Mouse (Mus musculus): ENCODE data around the gene Gm45902. TPM values are rescaled to one million over a fixed set of nuclear protein-coding genes. Genes with fewer than 3 reads are reported as not detected.

The Gm45902 gene
- total RNA-seq, 4 experiments from 2014 or later, result 0.51 to 0.87 (median 0.73) TPM

Other genes with a start within 250 kb of the Gm45902 start
- gene Nmt2, start 228.6 kb downstream of the Gm45902 start, total RNA-seq (2022), result 10 to 100 TPM in 3 of 4 experiments, 1 to 10 TPM in 1; 10.0 to 17.1 (median 13.1) TPM
- 1 to 10 TPM; 5.3 to 9.1 (median 6.3) TPM for gene Rpp38, start 180.1 kb downstream of the Gm45902 start, total RNA-seq (2022)
- gene Acbd7, start 176.6 kb downstream of the Gm45902 start, total RNA-seq (2022), result 1 to 10 TPM in 1 of 4 experiments, not detected in 3; 1.4 TPM
- gene Olah, start 115.6 kb downstream of the Gm45902 start, total RNA-seq (2022), result not detected
- gene Meig1, start 90.1 kb downstream of the Gm45902 start, total RNA-seq (2022), result not detected
- gene Dclre1c, start 88.7 kb downstream of the Gm45902 start, total RNA-seq (2022), result 1 to 10 TPM; 1.4 to 2.5 (median 2.1) TPM
- gene Suv39h2, start 37.8 kb downstream of the Gm45902 start, total RNA-seq (2022), result 1 to 10 TPM in 1 of 4 experiments, under 1 TPM in 3; 0.59 to 1.4 (median 0.71) TPM
- gene Hspa14, start within 50 bp of the Gm45902 start, total RNA-seq (2022), result 10 to 100 TPM in 2 of 4 experiments, 1 to 10 TPM in 2; 8.3 to 11.1 (median 10.2) TPM
- gene Cdnf, start 240 bp upstream of the Gm45902 start, total RNA-seq (2022), result 10 to 100 TPM; 46.1 to 59.1 (median 53.0) TPM
- gene Fam107b, start 57.7 kb upstream of the Gm45902 start, total RNA-seq (2022), result 1 to 10 TPM in 3 of 4 experiments, under 1 TPM in 1; 0.94 to 3.6 (median 1.3) TPM